Mouse (Mus musculus): ENCODE results near the gene Gm7347. TPM values are rescaled to one million over a fixed set of nuclear protein-coding genes. Genes with fewer than 3 reads are reported as not detected.

Gene Gm7347
- polyA plus RNA-seq, 1 experiment from 2014 or later, result not detected

Other genes with a start within 250 kb of the Gm7347 start
- not detected in 2 replicates for gene Gm21663, start 116.2 kb downstream of the Gm7347 start, polyA plus RNA-seq (2015; fragmentation: Nextera tagmentation; extraction: Ambion mirVana)
- gene Gm21671, start 104.2 kb downstream of the Gm7347 start, polyA plus RNA-seq (2015; fragmentation: Nextera tagmentation; extraction: Ambion mirVana), result not detected in 2 replicates
- 0.05 TPM in 1 of 2 replicates, not detected in the other for gene Gm21680, start 85.9 kb downstream of the Gm7347 start, polyA plus RNA-seq (2015; fragmentation: Nextera tagmentation; extraction: Ambion mirVana)
- 0.17 TPM in 1 of 2 replicates, not detected in the other for gene Gm21698, start 69.9 kb downstream of the Gm7347 start, polyA plus RNA-seq (2015; fragmentation: Nextera tagmentation; extraction: Ambion mirVana)
- gene Gm1979, start 53.8 kb downstream of the Gm7347 start, polyA plus RNA-seq (2015; fragmentation: Nextera tagmentation; extraction: Ambion mirVana), result not detected in 2 replicates
- not detected in 2 replicates for gene Gm5862, start 35.7 kb downstream of the Gm7347 start, polyA plus RNA-seq (2015; fragmentation: Nextera tagmentation; extraction: Ambion mirVana)
- 0.06 TPM in 1 of 2 replicates, not detected in the other for gene Speer4a, start 19.0 kb downstream of the Gm7347 start, polyA plus RNA-seq (2015; fragmentation: Nextera tagmentation; extraction: Ambion mirVana)
- gene Gm10471, start 30.7 kb upstream of the Gm7347 start, polyA plus RNA-seq (2015; fragmentation: Nextera tagmentation; extraction: Ambion mirVana), result not detected in 2 replicates
- gene 5031410I06Rik, start 46.8 kb upstream of the Gm7347 start, polyA plus RNA-seq (2015; fragmentation: Nextera tagmentation; extraction: Ambion mirVana), result not detected in 2 replicates
- gene Gm10220, start 62.8 kb upstream of the Gm7347 start, polyA plus RNA-seq (2015; fragmentation: Nextera tagmentation; extraction: Ambion mirVana), result 0.06 TPM in 1 of 2 replicates, not detected in the other
- gene Gm7361, start 199.1 kb upstream of the Gm7347 start, polyA plus RNA-seq (2015; fragmentation: Nextera tagmentation; extraction: Ambion mirVana), result 0.08 TPM in 2 replicates

Data from forebrain, embryonic 15.5 days (tissue).